In the genomic region with DNA sequence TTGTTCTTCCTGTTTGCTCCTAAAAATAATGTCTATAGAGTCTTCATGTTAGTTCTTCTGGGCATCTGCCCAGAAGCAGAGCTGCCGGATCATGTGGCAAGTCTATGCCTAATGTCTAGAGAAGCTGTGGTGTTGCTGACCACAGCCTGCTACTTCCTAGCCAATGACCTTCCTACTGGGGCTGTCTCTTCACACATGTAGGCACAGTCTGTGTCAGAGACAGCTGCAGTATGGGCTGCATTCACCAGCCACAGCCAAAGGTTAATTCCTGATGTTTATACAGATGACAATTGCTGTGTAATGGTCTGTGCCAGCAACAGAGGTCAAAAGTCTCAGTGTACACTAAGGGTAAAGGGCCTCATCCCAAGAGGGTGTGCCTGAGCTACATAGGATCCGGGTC, we compare ENCODE assay signal across 18 mouse cellular contexts. TPM values are rescaled to one million over a fixed set of nuclear protein-coding genes. Genes with fewer than 3 reads are reported as not detected.
DNase-seq lines count a peak whose midpoint lies in the region; ATAC-seq and TF ChIP-seq lines count a peak whose summit lies in the region.
"Had no signal": no experiment of that assay in that cellular context is flagged by ENCODE, and none has a peak within 500 bp of the region (broad histone marks: within the 10 kb centered on the region; RNA-seq: fewer than 3 reads in every experiment).

No protein-coding gene starts in this region.

- H3K4me3 ChIP-seq in liver, adult 2 months (ENCODE audit: insufficient read depth, low read depth, low read length): no peak overlapping the region
- H3K4me3 ChIP-seq in liver, embryonic 11.5 days (ENCODE audit: low read depth, low read length): no peak overlapping the region
- H3K4me3 ChIP-seq in kidney, embryonic 14.5 days (ENCODE audit: low read length): no peak overlapping the region
- H3K4me3 ChIP-seq: embryonic facial prominence, embryonic 10.5 days; heart, embryonic 15.5 days; midbrain, embryonic 15.5 days; neural tube, embryonic 12.5 days had no signal

- H3K27me3 ChIP-seq in liver, adult 2 months (ENCODE audit: control insufficient read depth, insufficient read depth, low read length): no peaks in the 10 kb centered on the region
- H3K27me3 ChIP-seq in liver, embryonic 11.5 days (replicated peaks; ENCODE audit: control insufficient read depth, insufficient read depth, low read length): peaks cover under 1% of the 10 kb centered on the region
- peaks cover 5% of the 10 kb centered on the region for H3K27me3 ChIP-seq in kidney, embryonic 14.5 days (ENCODE audit: control insufficient read depth, insufficient read depth, low read length)
- H3K27me3 ChIP-seq: CH12.LX, Patski had no signal

- peak; percentile 97 for DNase-seq in liver, adult 2 months (ENCODE audit: extremely low read depth, low read depth, low spot score)
- DNase-seq in liver, embryonic 11.5 days (ENCODE audit: low spot score): no peak
- DNase-seq in adipocyte (ENCODE audit: low spot score): peak; percentile 62
- no peak for DNase-seq in urinary bladder, postnatal 36 days (ENCODE audit: low spot score in 2 of 2)
- DNase-seq: adrenal gland, adult 8-10 months; cerebellum, adult 9-10 months; spleen, adult 18-20 months had no signal

- TF ChIP-seq CTCF in liver, adult 2 months (IDR thresholded peaks at IDR 0.05; ENCODE audit: low read depth, low read length): no peak

- peaks cover 16% of the 10 kb centered on the region; the same call in 1 of the 2 replicates for H3K79me2 ChIP-seq in liver, adult 2 months (ENCODE audit: control insufficient read depth, insufficient read depth, low read length)

- no peak overlapping the region for H3K4me2 ChIP-seq in liver, embryonic 11.5 days
- no peak overlapping the region for H3K4me2 ChIP-seq in kidney, embryonic 14.5 days (replicated peaks; ENCODE audit: low read depth, low read length)
- H3K4me2 ChIP-seq: heart, embryonic 15.5 days; midbrain, embryonic 15.5 days; neural tube, embryonic 12.5 days had no signal

- TF ChIP-seq POLR2A in liver, adult 2 months (IDR thresholded peaks at IDR 0.05; ENCODE audit: extremely low read depth, insufficient read depth, low read length): no peak

- no peak overlapping the region for H3K9ac ChIP-seq in liver, adult 2 months (ENCODE audit: low read depth, low read length)
- H3K9ac ChIP-seq in liver, embryonic 11.5 days (ENCODE audit: low read depth, low read length): no peak overlapping the region
- no peak overlapping the region for H3K9ac ChIP-seq in kidney, embryonic 14.5 days (ENCODE audit: low read depth, low read length)
- H3K9ac ChIP-seq: heart, embryonic 15.5 days; midbrain, embryonic 15.5 days; neural tube, embryonic 12.5 days had no signal

- WGBS in liver, adult 2 months: 15% methylated on average over 2 of the region's 2 CpGs
- 60% methylated on average over 2 of the region's 2 CpGs for WGBS in liver, embryonic 11.5 days
- 48% methylated on average over 2 of the region's 2 CpGs for whole genome bisulfite sequencing in kidney, embryonic 14.5 days

- H3K4me1 ChIP-seq in liver, adult 2 months (ENCODE audit: control insufficient read depth, insufficient read depth, low read length): peaks cover 37% of the 10 kb centered on the region
- 0 out of 2 replicates have a peak, but pooled peaks cover 2% of the 10 kb centered on the region for H3K4me1 ChIP-seq in liver, embryonic 11.5 days (replicated peaks; ENCODE audit: control insufficient read depth, insufficient read depth, low read length)
- H3K4me1 ChIP-seq in kidney, embryonic 14.5 days (ENCODE audit: control insufficient read depth, insufficient read depth, low read length): peaks cover 3% of the 10 kb centered on the region; the same call in 1 of the 2 replicates
- H3K4me1 ChIP-seq: midbrain, embryonic 15.5 days; neural tube, embryonic 12.5 days had no signal

- H3K36me3 ChIP-seq in liver, adult 2 months (ENCODE audit: control insufficient read depth, insufficient read depth, low read length): peaks cover 4% of the 10 kb centered on the region; the same call in 1 of the 2 replicates
- no peaks in the 10 kb centered on the region; the same call in 1 of the 2 replicates for H3K36me3 ChIP-seq in liver, embryonic 11.5 days (ENCODE audit: control insufficient read depth, insufficient read depth, low read length)
- no peaks in the 10 kb centered on the region; the same call in 1 of the 2 replicates for H3K36me3 ChIP-seq in kidney, embryonic 14.5 days (ENCODE audit: control insufficient read depth, insufficient read depth, low read length)
- H3K36me3 ChIP-seq: embryonic facial prominence, embryonic 10.5 days; heart, embryonic 15.5 days; midbrain, embryonic 15.5 days; neural tube, embryonic 12.5 days had no signal

- peak overlapping the region; percentile 43 for H3K27ac ChIP-seq in liver, adult 2 months (replicated peaks; ENCODE audit: insufficient read depth, low read depth, low read length)
- no peak overlapping the region for H3K27ac ChIP-seq in liver, embryonic 11.5 days (ENCODE audit: low read depth, low read length)
- no peak overlapping the region for H3K27ac ChIP-seq in kidney, embryonic 14.5 days (ENCODE audit: low read depth, low read length)
- H3K27ac ChIP-seq: embryonic facial prominence, embryonic 10.5 days; heart, embryonic 15.5 days; macrophage; midbrain, embryonic 15.5 days; neural tube, embryonic 12.5 days had no signal

- H3K9me3 ChIP-seq in liver, embryonic 11.5 days (ENCODE audit: control insufficient read depth, low read length): no peaks in the 10 kb centered on the region
- H3K9me3 ChIP-seq in kidney, embryonic 14.5 days (ENCODE audit: control insufficient read depth, low read length): no peaks in the 10 kb centered on the region
- H3K9me3 ChIP-seq: embryonic facial prominence, embryonic 10.5 days; heart, embryonic 15.5 days; midbrain, embryonic 15.5 days; neural tube, embryonic 12.5 days had no signal

- no peak for ATAC-seq in liver, embryonic 11.5 days (replicated peaks; ENCODE audit: low FRiP score)
- ATAC-seq in kidney, embryonic 14.5 days (ENCODE audit: low FRiP score, low TSS enrichment): peak; percentile 72; the same call in 1 of the 2 replicates
- peak; percentile 50 for ATAC-seq in megakaryocyte progenitor cell, adult 5-6 weeks (replicated peaks; ENCODE audit: poor library complexity)
- no peak for ATAC-seq in CD4-positive, CD25-positive, alpha-beta regulatory T cell, adult 4 months
- ATAC-seq: midbrain, embryonic 15.5 days; Patski had no signal

RNA-seq across cellular contexts. Expression of a gene that starts 7.1 kb away (rescaled TPM):
- total RNA-seq in liver, adult 2 months (2014; rRNA removed): 6.2 and 6.4 TPM in 2 replicates
- 3.1 and 3.6 TPM in 2 replicates for polyA plus RNA-seq in liver, adult 2 months (2012; rRNA removed)
- 3.2 and 3.5 TPM in 2 replicates for polyA plus RNA-seq in liver, embryonic 11.5 days (2014; fragmentation: Nextera tagmentation; extraction: Ambion mirVana)
- polyA plus RNA-seq in kidney, embryonic 14.5 days (2014; fragmentation: Nextera tagmentation; extraction: Ambion mirVana): 4.6 and 7.7 TPM in 2 replicates
- total RNA-seq in megakaryocyte progenitor cell, adult 5-6 weeks (2015): not detected in 2 replicates
- total RNA-seq in megakaryocyte progenitor cell, adult 5-6 weeks (2017): under 0.01 TPM in 1 of 2 replicates, not detected in the other
- polyA plus RNA-seq in CD4-positive, CD25-positive, alpha-beta regulatory T cell, adult 4 months (2017; shearing (Covaris generic)): under 1 TPM in 1 of 2 experiments, not detected in 1; 0.16 TPM
- total RNA-seq: gastrocnemius, postnatal 4 days had no signal
- polyA plus RNA-seq: macrophage had no signal

Comparison
In these comparisons a context has a peak if more than half of its experiments do, and no peak if none do; other contexts are left out.
1. DNase-seq: peak in liver, adult 2 months (single experiment) and adipocyte (single experiment); none in liver, embryonic 11.5 days (single experiment) and urinary bladder, postnatal 36 days (0 of 2).
2. ATAC-seq: peak in kidney, embryonic 14.5 days (single experiment) and megakaryocyte progenitor cell, adult 5-6 weeks (single experiment); none in liver, embryonic 11.5 days (single experiment) and CD4-positive, CD25-positive, alpha-beta regulatory T cell, adult 4 months (single experiment).